Mouse (Mus musculus) gastrocnemius, adult 2 months (tissue): ENCODE results near the gene Slit1. TPM values are rescaled to one million over a fixed set of nuclear protein-coding genes. Genes with fewer than 3 reads are reported as not detected.

ENCODE experiments used
- DNase-seq: peaks from one replicate; pipeline ENCODE4 v3.0.0; 2022
- H3K27ac ChIP-seq: fragments of 200-600 bp; 2 replicates; pipeline ENCODE4 v1.8.1; 2022; ENCODE audit warnings: mild to moderate bottlenecking
- H3K4me3 ChIP-seq: fragments of 200-600 bp; 2 replicates; pipeline ENCODE4 v1.8.1; 2022; ENCODE audit warnings: mild to moderate bottlenecking, moderate library complexity
- CTCF ChIP-seq: fragments of 200-600 bp; IDR thresholded peaks from 2 replicates; pipeline ENCODE4 v1.8.1; 2022; ENCODE audit warnings: antibody characterized with exemption, mild to moderate bottlenecking, moderate library complexity
- intact Hi-C: fragments of 180-260 bp; cut with DNase I; formaldehyde crosslinking; loops from one replicate; pipeline ENCODE4 v1.15.1; 2025
- total RNA-seq, 2 experiments: library from RNA; stranded (reverse); gene quantifications; 2 replicates each; pipeline ENCODE4 v1.2.3; 2021

Slit1 gene
- total RNA-seq, 2 experiments from 2014 or later: 0.28 to 0.81 TPM

DNA sequence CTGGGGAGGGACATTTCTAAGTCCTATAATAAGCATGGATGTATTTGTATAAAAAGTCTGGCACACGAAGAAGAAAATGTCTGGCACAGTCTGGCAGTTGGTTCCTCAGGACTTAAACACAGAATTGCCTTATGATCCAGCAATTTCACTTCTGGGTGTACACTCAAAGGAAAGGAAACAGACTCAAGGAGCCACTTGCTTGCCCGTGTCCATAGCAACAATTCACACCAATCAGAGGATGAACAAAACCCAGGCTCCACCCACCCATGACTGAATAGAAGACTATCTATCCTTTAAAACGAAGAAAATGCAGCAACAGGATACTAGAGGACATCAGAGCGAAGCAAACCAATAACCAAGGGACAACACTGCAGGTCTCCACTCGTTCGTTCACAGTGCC, 48.4 kb downstream of the Slit1 start:
- intact Hi-C loops: no loop called here
- no peak for TF ChIP-seq CTCF
- DNase-seq: no peak
- Histone ChIP-seq H3K27ac (no peak overlapping the region), H3K4me3 (no peak overlapping the region)

- TF ChIP-seq CTCF: no peak
- Histone ChIP-seq H3K4me3 (no peak overlapping the region), H3K27ac (no peak overlapping the region)
- DNase-seq: no peak
- intact Hi-C loops: no loop called here
Measured at GRCm38 (mm10) chr19:41694610-41695009, 48.9 kb downstream of the Slit1 start.

DNA sequence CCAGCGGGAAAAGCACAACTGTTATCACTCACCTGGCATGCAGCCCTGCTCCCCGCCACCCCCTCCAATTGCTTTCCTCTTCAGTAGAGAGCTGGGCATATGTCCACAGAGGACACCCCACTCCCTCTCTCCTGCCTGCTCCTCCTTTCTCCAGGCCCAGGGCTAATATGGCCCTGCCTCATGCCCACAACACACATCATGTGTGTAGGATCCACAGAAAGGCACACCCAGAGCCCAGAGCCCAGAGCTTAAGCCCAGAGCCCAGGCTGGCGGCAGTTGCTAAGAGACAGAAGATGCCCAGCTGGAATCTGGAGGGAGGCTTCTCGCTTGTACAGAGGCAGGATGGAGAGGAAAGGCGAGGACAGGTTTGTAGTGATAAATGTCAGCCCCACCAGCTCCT, 49.7 kb downstream of the Slit1 start:
- no peak for DNase-seq
- Histone ChIP-seq H3K27ac (no peak overlapping the region), H3K4me3 (no peak overlapping the region)
- TF ChIP-seq CTCF: no peak
- intact Hi-C loops: no loop called here

GRCm38 (mm10) chr19:41690064-41690463, 53.4 kb downstream of the Slit1 start:
- H3K27ac ChIP-seq: no peak overlapping the region
- no peak overlapping the region for H3K4me3 ChIP-seq
- DNase-seq: no peak
- intact Hi-C loops: no loop called here
- TF ChIP-seq CTCF: no peak

- Histone ChIP-seq H3K27ac (no peak overlapping the region), H3K4me3 (no peak overlapping the region)
- no peak for TF ChIP-seq CTCF
- intact Hi-C loops: no loop called here
- DNase-seq: no peak
Measured at GRCm38 (mm10) chr19:41688251-41688650, 55.2 kb downstream of the Slit1 start.

- Histone ChIP-seq H3K27ac (no peak overlapping the region), H3K4me3 (no peak overlapping the region)
- no peak for TF ChIP-seq CTCF
- DNase-seq: no peak
- intact Hi-C loops: no loop called here
Measured at GRCm38 (mm10) chr19:41687836-41688235, 55.6 kb downstream of the Slit1 start.

DNA sequence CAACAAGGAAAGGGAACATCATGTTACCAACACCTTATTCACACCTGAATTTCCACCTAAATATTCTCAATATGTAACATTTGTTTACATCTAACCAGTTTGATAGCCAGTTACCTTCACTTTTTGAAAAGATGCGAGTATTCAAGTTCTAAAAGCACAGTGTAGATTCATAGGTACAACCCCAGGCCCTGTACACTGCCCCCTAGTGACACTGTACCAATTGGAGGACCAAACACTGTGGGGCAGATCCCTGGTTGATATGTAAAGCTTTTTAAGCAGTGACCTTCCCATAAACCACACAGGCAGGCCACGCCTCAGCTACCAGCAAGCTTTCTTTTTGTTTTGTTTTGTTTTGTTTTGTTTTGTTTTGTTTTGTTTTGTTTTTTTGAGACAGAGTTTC, 57.3 kb downstream of the Slit1 start:
- Histone ChIP-seq H3K4me3 (no peak overlapping the region), H3K27ac (no peak overlapping the region)
- TF ChIP-seq CTCF: peak; percentile 20; the same call in 1 of the 2 replicates
- no peak for DNase-seq
- intact Hi-C loops: no loop called here

DNA sequence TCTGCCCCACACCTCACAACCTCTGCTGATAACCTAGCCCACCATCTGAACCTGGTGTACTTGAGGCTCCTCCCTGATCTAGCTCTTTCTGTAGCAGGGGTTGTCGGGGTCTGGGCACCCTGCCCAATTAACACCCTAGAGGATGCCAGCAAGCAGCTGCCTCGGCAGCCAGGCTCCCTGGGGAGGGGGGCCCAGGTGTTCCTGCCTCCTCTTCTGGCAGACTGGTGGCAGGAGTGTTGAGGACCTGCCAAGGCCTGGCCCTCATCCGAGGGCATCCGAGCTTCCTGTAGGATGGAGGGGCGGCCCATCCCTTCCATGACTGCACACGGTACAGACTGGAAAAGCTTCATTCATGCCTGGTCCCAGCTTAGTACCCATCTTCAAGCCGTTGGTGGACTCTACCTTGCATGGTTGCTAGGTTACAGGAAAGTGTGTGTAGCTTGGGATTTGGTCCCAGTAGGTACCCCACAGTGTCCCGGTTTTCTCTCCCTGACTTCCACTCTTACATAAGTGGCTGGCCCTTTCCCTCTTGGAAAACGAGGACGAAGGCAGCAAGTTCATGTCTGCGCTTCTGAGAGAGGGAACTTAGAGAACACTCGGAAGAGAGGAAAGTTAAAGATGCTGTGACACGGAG, 57.9 kb downstream of the Slit1 start:
- DNase-seq: no peak
- Histone ChIP-seq H3K27ac (no peak overlapping the region), H3K4me3 (no peak overlapping the region)
- TF ChIP-seq CTCF: no peak
- intact Hi-C loops: no loop called here

DNA sequence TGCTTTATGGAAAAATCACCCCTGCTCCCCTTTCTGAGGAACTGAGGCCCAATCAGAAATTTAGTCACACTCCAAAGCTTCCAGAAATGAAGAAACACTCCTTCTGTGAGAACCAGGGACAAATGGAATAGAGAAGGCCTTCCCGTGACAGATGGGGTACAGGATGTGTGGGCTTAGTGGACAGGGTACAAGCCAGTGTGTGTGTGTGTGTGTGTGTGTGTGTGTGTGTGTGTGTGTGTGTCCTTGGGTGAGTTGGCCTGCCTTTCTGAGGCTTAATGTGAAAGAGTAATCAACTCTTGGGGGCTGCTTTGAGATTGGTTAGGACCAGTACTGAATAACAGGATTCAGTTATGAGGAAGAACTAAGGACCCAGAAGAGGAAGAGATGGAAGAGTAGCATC, 58.6 kb downstream of the Slit1 start:
- H3K27ac ChIP-seq: no peak overlapping the region
- no peak for DNase-seq
- H3K4me3 ChIP-seq: no peak overlapping the region
- TF ChIP-seq CTCF: no peak
- intact Hi-C loops: no loop called here

DNA sequence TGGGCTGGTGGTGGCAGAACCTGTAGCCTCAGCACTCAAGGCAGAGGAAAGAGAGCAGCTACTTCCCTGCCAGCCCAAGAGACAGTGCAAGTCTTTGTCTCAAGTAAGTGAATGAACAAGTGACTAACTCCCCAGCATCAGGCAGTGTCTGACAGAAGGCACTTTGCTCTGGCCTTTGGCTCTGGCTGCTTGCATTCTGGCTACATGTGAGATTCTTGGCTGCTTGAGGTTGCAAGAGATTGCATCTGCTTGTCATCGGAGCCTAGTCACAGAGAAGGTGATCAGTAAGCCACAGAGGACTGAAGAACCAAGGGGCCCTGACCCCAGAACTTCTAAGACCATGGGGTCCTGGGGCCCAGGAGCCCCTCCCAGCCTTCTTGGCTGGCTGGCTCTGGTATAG, 59.5 kb downstream of the Slit1 start:
- intact Hi-C loops: no loop called here
- TF ChIP-seq CTCF: no peak
- H3K4me3 ChIP-seq: no peak overlapping the region
- no peak for DNase-seq
- no peak overlapping the region for H3K27ac ChIP-seq

GRCm38 (mm10) chr19:41680267-41680666, 63.2 kb downstream of the Slit1 start:
- DNase-seq: no peak
- intact Hi-C loops: no loop called here
- no peak overlapping the region for H3K27ac ChIP-seq
- H3K4me3 ChIP-seq: no peak overlapping the region
- TF ChIP-seq CTCF: no peak

GRCm38 (mm10) chr19:41679028-41679427, 64.4 kb downstream of the Slit1 start:
- intact Hi-C loops: no loop called here
- Histone ChIP-seq H3K4me3 (no peak overlapping the region), H3K27ac (no peak overlapping the region)
- DNase-seq: no peak
- no peak for TF ChIP-seq CTCF

DNA sequence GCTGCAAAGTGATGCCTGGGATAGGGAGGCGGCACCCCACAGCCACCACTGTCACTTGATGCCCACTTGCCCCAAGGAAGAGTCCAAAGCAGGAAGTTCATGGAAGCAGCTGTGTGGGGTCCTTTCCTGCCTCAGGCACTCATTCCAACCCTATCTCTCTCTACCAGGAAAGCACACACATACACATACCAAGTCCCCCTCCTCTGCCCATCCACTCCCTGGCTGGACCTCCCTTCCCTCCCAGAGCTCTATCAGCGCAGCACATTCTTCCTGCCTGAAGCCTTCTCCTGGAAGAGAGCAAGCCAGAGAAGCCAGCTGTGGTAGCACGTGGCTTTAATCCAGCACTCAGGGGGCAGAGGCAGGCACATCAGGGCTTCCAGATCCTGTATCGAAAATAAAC, 65.9 kb downstream of the Slit1 start:
- no peak for DNase-seq
- no peak for TF ChIP-seq CTCF
- Histone ChIP-seq H3K4me3 (no peak overlapping the region), H3K27ac (no peak overlapping the region)
- intact Hi-C loops: no loop called here

DNA sequence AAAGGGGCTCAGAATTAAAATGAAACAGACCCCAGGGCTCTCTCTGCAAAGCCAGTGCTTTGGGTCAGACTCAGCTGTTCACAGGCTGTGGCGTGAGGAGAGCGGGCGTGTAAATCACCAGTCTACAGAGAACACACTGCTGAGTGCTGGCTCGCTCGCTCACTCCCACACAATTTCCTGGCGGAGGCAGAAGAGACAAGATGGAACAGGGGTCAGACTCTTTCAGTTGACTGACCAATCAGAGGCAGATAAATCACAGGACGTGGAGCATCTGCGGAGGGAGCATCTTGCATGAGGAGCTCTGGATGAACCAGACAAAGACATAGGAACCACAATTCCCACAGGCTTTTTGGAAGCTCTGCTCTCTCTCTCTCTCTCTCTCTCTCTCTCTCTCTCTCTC, 67.9 kb downstream of the Slit1 start:
- intact Hi-C loops: no loop called here
- TF ChIP-seq CTCF: no peak
- Histone ChIP-seq H3K27ac (no peak overlapping the region), H3K4me3 (no peak overlapping the region)
- no peak for DNase-seq
